Mouse (Mus musculus): ENCODE measurements at regions not wholly inside any gene's neighbourhood (a gene's known extent, or its start where the extent isn't known, plus 50 kb on each side); places are given as distances from the start of the nearest gene placed in this dataset.

GRCm38 (mm10) chr12:79941828-79942227 lies 171.0 kb downstream of the Zfp36l1 start:
- TF ChIP-seq POLR2A (IDR thresholded peaks at IDR 0.05; ENCODE audit: extremely low read depth, insufficient read depth, low read length) (no peak), CTCF (IDR thresholded peaks at IDR 0.05; ENCODE audit: low read depth, low read length) (no peak)
